Mouse (Mus musculus) heart, postnatal 0 days (tissue): Measurements from ENCODE around the gene Psmd14.

ENCODE experiments used
- CTCF ChIP-seq: IDR thresholded peaks from 2 replicates; pipeline ENCODE4 v1.5.1; 2016; ENCODE audit warnings: antibody characterized with exemption, control low read depth, low read depth
- EP300 ChIP-seq: IDR thresholded peaks from 2 replicates; pipeline ENCODE4 v1.6.1; 2016; ENCODE audit warnings: antibody characterized with exemption, low read depth

GRCm38 (mm10) chr2:61663573-61664241 lies 47.8 kb upstream of the Psmd14 start:
- no peak for TF ChIP-seq CTCF
- TF ChIP-seq EP300 = no peak
